Mouse (Mus musculus): ENCODE results near the gene Gprc5b.
A peak's percentile ranks its signal among the peaks of the same experiment; 100 is the strongest.

GRCm38 (mm10) chr7:119010854-119011529 lies 16.0 kb upstream of the Gprc5b start:
- TF ChIP-seq CTCF (IDR thresholded peaks at IDR 0.05; ENCODE audit: control insufficient read depth, insufficient read depth, insufficient replicate concordance, low read depth, low read length) (0 out of 2 replicates have a peak, but pooled peaks have one; percentile 21), POLR2A (IDR thresholded peaks at IDR 0.05; ENCODE audit: control insufficient read depth, low read depth, low read length) (no peak)
